15 mouse cellular contexts compared by ENCODE assay signal in the genomic region with DNA sequence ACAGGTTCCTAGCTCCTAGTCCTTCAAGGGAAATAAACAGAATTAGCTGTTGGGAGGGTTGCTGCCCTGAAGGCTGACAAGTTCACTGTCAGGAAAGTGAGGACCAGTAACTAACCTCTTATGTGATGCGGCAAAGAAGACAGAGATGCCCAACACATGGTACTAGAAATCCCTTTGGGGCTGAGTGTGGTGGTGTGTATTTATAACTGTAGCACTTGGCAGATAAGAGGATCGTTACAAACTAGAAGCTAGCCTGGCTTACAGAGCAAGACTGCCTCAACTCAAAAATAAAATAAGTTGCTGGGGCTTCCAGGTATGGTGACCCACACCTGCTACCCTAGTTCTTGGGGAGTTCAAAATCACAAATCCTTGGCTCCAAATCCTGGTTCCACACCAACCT. TPM values are rescaled to one million over a fixed set of nuclear protein-coding genes. Genes with fewer than 3 reads are reported as not detected.
A peak's percentile ranks its signal among the peaks of the same experiment; 100 is the strongest.
DNase-seq lines count a peak whose midpoint lies in the region; ATAC-seq and TF ChIP-seq lines count a peak whose summit lies in the region.
"Had no signal": no experiment of that assay in that cellular context is flagged by ENCODE, and none has a peak within 500 bp of the region (broad histone marks: within the 10 kb centered on the region; RNA-seq: fewer than 3 reads in every experiment).

No protein-coding gene starts in this region.

- TF ChIP-seq RAD21 in MEL (IDR thresholded peaks at IDR 0.05; ENCODE audit: low read depth, low read length): no peak

- no peak for TF ChIP-seq EP300 in heart, adult 2 months (IDR thresholded peaks at IDR 0.05; ENCODE audit: insufficient read depth, low read depth, low read length)
- no peak for TF ChIP-seq EP300 in MEL (IDR thresholded peaks at IDR 0.05; ENCODE audit: low read depth in 1 of 2, low read length in 2 of 2)

- H3K36me3 ChIP-seq in heart, adult 2 months (ENCODE audit: control insufficient read depth, insufficient read depth, low read length): no peaks in the 10 kb centered on the region
- no peaks in the 10 kb centered on the region for H3K36me3 ChIP-seq in heart, embryonic 13.5 days
- peaks cover 0 to 5% of the 10 kb centered on the region in 2 experiments; a peak in 2 of 4 replicates for H3K36me3 ChIP-seq in MEL (ENCODE audit: control insufficient read depth in 1 of 2, insufficient read depth in 2 of 2, low read length in 2 of 2)
- H3K36me3 ChIP-seq: embryonic facial prominence, embryonic 15.5 days; forebrain, embryonic 10.5 days; hindbrain, embryonic 12.5 days had no signal

- H3K9ac ChIP-seq in heart, adult 2 months (ENCODE audit: low read depth, low read length): peak overlapping the region; percentile 56; the same call in 1 of the 2 replicates
- H3K9ac ChIP-seq in heart, embryonic 13.5 days: peak overlapping the region; percentile 42; the same call in 1 of the 2 replicates
- peak overlapping the region; percentile 43 for H3K9ac ChIP-seq in MEL (ENCODE audit: control insufficient read depth, low read depth, low read length, poor library complexity, severe bottlenecking)
- H3K9ac ChIP-seq: embryonic facial prominence, embryonic 15.5 days; hindbrain, embryonic 12.5 days had no signal

- H3K27me3 ChIP-seq in heart, adult 2 months (ENCODE audit: control insufficient read depth, insufficient read depth, low read length): no peaks in the 10 kb centered on the region
- no peaks in the 10 kb centered on the region for H3K27me3 ChIP-seq in heart, embryonic 13.5 days (replicated peaks)
- no peaks in the 10 kb centered on the region for H3K27me3 ChIP-seq in MEL (ENCODE audit: control insufficient read depth in 1 of 2, insufficient read depth in 2 of 2, low read length in 2 of 2)
- H3K27me3 ChIP-seq: embryonic facial prominence, embryonic 15.5 days; hindbrain, embryonic 12.5 days had no signal

- ATAC-seq in heart, embryonic 13.5 days (ENCODE audit: extremely low read depth, insufficient number of reproducible peaks, low FRiP score, low TSS enrichment): no peak
- ATAC-seq in megakaryocyte-erythroid progenitor cell, adult 5-6 weeks (replicated peaks; ENCODE audit: low FRiP score, low TSS enrichment, poor library complexity, severe bottlenecking): peak; percentile 31; the same call in 1 of the 2 replicates
- ATAC-seq: hindbrain, embryonic 16.5 days had no signal

- intact Hi-C loops in heart, adult 2 months (cut with DNase I): loop anchor here (1.0 to 2.0 kb wide), 3 partner anchors 46 to 120 kb away; no protein-coding TSS in a partner anchor
- intact Hi-C loops in heart, postnatal 14 days (cut with DNase I): loop anchor here (1.0 to 10.0 kb wide), 4 partner anchors 47 to 244 kb away; no protein-coding TSS in a partner anchor

- 34% methylated on average over 2 of the region's 2 CpGs for WGBS in heart, adult 2 months
- whole genome bisulfite sequencing in heart, embryonic 13.5 days: 30% methylated on average over 2 of the region's 2 CpGs

- no peak for DNase-seq in heart, adult 2 months
- DNase-seq in heart, postnatal 14 days: no peak
- no peak for DNase-seq in heart, adult 9 months (ENCODE audit: low spot score in 2 of 2)
- no peak for DNase-seq in MEL (ENCODE audit: low read depth, low spot score)
- no peak for DNase-seq in testis, postnatal 10 days (ENCODE audit: low spot score)
- DNase-seq: cerebellum, adult 11 months; gastrocnemius, postnatal 10 days had no signal

- no peaks in the 10 kb centered on the region for H3K9me3 ChIP-seq in heart, embryonic 13.5 days
- no peaks in the 10 kb centered on the region for H3K9me3 ChIP-seq in MEL (replicated peaks; ENCODE audit: insufficient read depth, low read length)
- H3K9me3 ChIP-seq: embryonic facial prominence, embryonic 15.5 days; forebrain, embryonic 10.5 days; hindbrain, embryonic 12.5 days had no signal

- no peak overlapping the region for H3K4me3 ChIP-seq in heart, adult 2 months
- no peak overlapping the region for H3K4me3 ChIP-seq in heart, embryonic 13.5 days
- H3K4me3 ChIP-seq in MEL (ENCODE audit: control insufficient read depth in 1 of 2, insufficient read depth in 1 of 2, low read depth in 2 of 2, low read length in 2 of 2): peak overlapping the region; percentile 46 to 50
- H3K4me3 ChIP-seq: embryonic facial prominence, embryonic 15.5 days; erythroblast, embryonic 14.5 days; forebrain, embryonic 10.5 days; hindbrain, embryonic 12.5 days had no signal

- no peaks in the 10 kb centered on the region for H3K79me2 ChIP-seq in heart, adult 2 months (replicated peaks; ENCODE audit: control insufficient read depth, insufficient read depth, low read length)
- no peaks in the 10 kb centered on the region for H3K79me2 ChIP-seq in MEL (ENCODE audit: control insufficient read depth, insufficient read depth, low read length, poor library complexity)

- peak overlapping the region; percentile 43 for H3K4me2 ChIP-seq in heart, embryonic 13.5 days
- H3K4me2 ChIP-seq: embryonic facial prominence, embryonic 15.5 days; hindbrain, embryonic 12.5 days had no signal

- TF ChIP-seq POLR2A in heart, adult 2 months (IDR thresholded peaks at IDR 0.05; ENCODE audit: insufficient read depth, low read depth, low read length): no peak
- no peak for TF ChIP-seq POLR2A in MEL (IDR thresholded peaks at IDR 0.05; ENCODE audit: control insufficient read depth in 1 of 2, insufficient read depth in 1 of 2, low read depth in 1 of 2, low read length in 2 of 2, poor library complexity in 1 of 2)

- no peak for TF ChIP-seq CTCF in heart, adult 2 months (IDR thresholded peaks at IDR 0.05)
- no peak for TF ChIP-seq CTCF in MEL (IDR thresholded peaks at IDR 0.05 in 2 of 3, conservative IDR thresholded peaks at IDR 0.05 in 1 of 3; ENCODE audit: control insufficient read depth in 1 of 3, insufficient read depth in 1 of 3, low read depth in 2 of 3, low read length in 3 of 3, poor library complexity in 1 of 3, severe bottlenecking in 1 of 3)

- H3K4me1 ChIP-seq in heart, adult 2 months (ENCODE audit: control insufficient read depth, insufficient read depth, low read length): peaks cover 3% of the 10 kb centered on the region
- H3K4me1 ChIP-seq in heart, embryonic 13.5 days: peaks cover 7% of the 10 kb centered on the region
- H3K4me1 ChIP-seq in MEL (ENCODE audit: control insufficient read depth in 1 of 2, insufficient read depth in 2 of 2, low read length in 2 of 2): peaks cover 0 to 12% of the 10 kb centered on the region in 2 experiments; a peak in 3 of 4 replicates
- H3K4me1 ChIP-seq: forebrain, embryonic 10.5 days; hindbrain, embryonic 12.5 days had no signal

- peak overlapping the region; percentile 75 for H3K27ac ChIP-seq in heart, adult 2 months
- peak overlapping the region; percentile 58 for H3K27ac ChIP-seq in heart, embryonic 13.5 days (replicated peaks)
- H3K27ac ChIP-seq in MEL (ENCODE audit: control insufficient read depth, low read depth, low read length): no peak overlapping the region
- H3K27ac ChIP-seq: embryonic facial prominence, embryonic 15.5 days; forebrain, embryonic 10.5 days; hindbrain, embryonic 12.5 days had no signal

TF ChIP-seq in MEL, 35 proteins besides CTCF, POLR2A, EP300 and RAD21 (continues in another document):
- TF ChIP-seq MAFK (IDR thresholded peaks at IDR 0.05; ENCODE audit: borderline replicate concordance, low read depth, low read length): no peak
- no peak for TF ChIP-seq SIN3A (IDR thresholded peaks at IDR 0.05; ENCODE audit: low read length)
- TF ChIP-seq ZKSCAN1 (IDR thresholded peaks at IDR 0.05; ENCODE audit: low read depth, low read length): no peak
- no peak for TF ChIP-seq TCF12 (IDR thresholded peaks at IDR 0.05; ENCODE audit: low read depth, low read length)

RNA-seq across cellular contexts. Expression of a gene that starts 11.5 kb away (rescaled TPM):
- total RNA-seq in heart, adult 2 months (2021): 1 to 10 TPM; 5.7 to 6.3 TPM
- polyA plus RNA-seq in heart, adult 2 months (2012; rRNA removed): 3.0 and 4.0 TPM in 2 replicates
- 1 to 10 TPM; 5.2 to 7.0 TPM for total RNA-seq in heart, postnatal 14 days (2021)
- polyA plus RNA-seq in heart, embryonic 13.5 days (2015; fragmentation: Nextera tagmentation; extraction: Ambion mirVana): 1.9 TPM in 2 replicates
- 1.1 and 1.2 TPM in 2 replicates for total RNA-seq in MEL (2012; rRNA removed)
- polyA plus RNA-seq in MEL (2012; ENCODE audit: insufficient read depth in 1 of 2, insufficient read length in 2 of 2, low read depth in 1 of 2, low replicate concordance in 2 of 2, missing spikeins in 1 of 2): 1 to 10 TPM in 1 of 2 experiments, not detected in 1; 2.4 TPM
- 5.0 and 5.4 TPM in 2 replicates for total RNA-seq in megakaryocyte-erythroid progenitor cell, adult 5-6 weeks (2014; fragmentation: Nextera tagmentation)
- 2.3 and 12.5 TPM in 2 replicates for total RNA-seq in megakaryocyte-erythroid progenitor cell, adult 5-6 weeks (2017)

RNA-seq across cellular contexts. Expression of a gene that starts 23.5 kb away (rescaled TPM):
- 10 to 100 TPM; 33.5 to 35.8 TPM for total RNA-seq in heart, adult 2 months (2021)
- polyA plus RNA-seq in heart, adult 2 months (2012; rRNA removed): 34.8 and 47.5 TPM in 2 replicates
- total RNA-seq in heart, postnatal 14 days (2021): 10 to 100 TPM; 60.2 to 61.0 TPM
- polyA plus RNA-seq in heart, embryonic 13.5 days (2015; fragmentation: Nextera tagmentation; extraction: Ambion mirVana): 28.0 and 28.9 TPM in 2 replicates
- 20.6 and 29.4 TPM in 2 replicates for total RNA-seq in MEL (2012; rRNA removed)
- 10 to 100 TPM; 58.8 to 87.9 TPM for polyA plus RNA-seq in MEL (2012; ENCODE audit: insufficient read depth in 1 of 2, insufficient read length in 2 of 2, low read depth in 1 of 2, low replicate concordance in 2 of 2, missing spikeins in 1 of 2)
- total RNA-seq in megakaryocyte-erythroid progenitor cell, adult 5-6 weeks (2014; fragmentation: Nextera tagmentation): 31.2 and 41.7 TPM in 2 replicates
- total RNA-seq in megakaryocyte-erythroid progenitor cell, adult 5-6 weeks (2017): 39.6 and 54.4 TPM in 2 replicates

RNA-seq across cellular contexts. Expression of a gene that starts 51.8 kb away (rescaled TPM):
- 1 to 10 TPM; 4.3 to 7.2 TPM for total RNA-seq in heart, adult 2 months (2021)
- polyA plus RNA-seq in heart, adult 2 months (2012; rRNA removed): 7.7 and 10.7 TPM in 2 replicates
- total RNA-seq in heart, postnatal 14 days (2021): 1 to 10 TPM; 6.3 to 7.6 TPM
- 15.6 and 18.9 TPM in 2 replicates for polyA plus RNA-seq in heart, embryonic 13.5 days (2015; fragmentation: Nextera tagmentation; extraction: Ambion mirVana)
- total RNA-seq in MEL (2012; rRNA removed): 58.0 and 67.0 TPM in 2 replicates
- polyA plus RNA-seq in MEL (2012; ENCODE audit: insufficient read depth in 1 of 2, insufficient read length in 2 of 2, low read depth in 1 of 2, low replicate concordance in 2 of 2, missing spikeins in 1 of 2): 10 to 100 TPM in 1 of 2 experiments, not detected in 1; 57.8 TPM
- total RNA-seq in megakaryocyte-erythroid progenitor cell, adult 5-6 weeks (2014; fragmentation: Nextera tagmentation): 28.3 and 41.5 TPM in 2 replicates
- total RNA-seq in megakaryocyte-erythroid progenitor cell, adult 5-6 weeks (2017): 28.8 and 53.1 TPM in 2 replicates

RNA-seq across cellular contexts. Expression of a gene that starts 55.6 kb away (rescaled TPM):
- total RNA-seq in heart, adult 2 months (2021): 1 to 10 TPM; 7.5 to 9.8 TPM
- 4.2 and 4.9 TPM in 2 replicates for polyA plus RNA-seq in heart, adult 2 months (2012; rRNA removed)
- 1 to 10 TPM; 5.8 to 8.2 TPM for total RNA-seq in heart, postnatal 14 days (2021)
- 3.0 and 3.2 TPM in 2 replicates for polyA plus RNA-seq in heart, embryonic 13.5 days (2015; fragmentation: Nextera tagmentation; extraction: Ambion mirVana)
- 4.4 and 4.7 TPM in 2 replicates for total RNA-seq in MEL (2012; rRNA removed)
- 1 to 10 TPM in 1 of 2 experiments, not detected in 1; 4.6 TPM for polyA plus RNA-seq in MEL (2012; ENCODE audit: insufficient read depth in 1 of 2, insufficient read length in 2 of 2, low read depth in 1 of 2, low replicate concordance in 2 of 2, missing spikeins in 1 of 2)
- 3.6 TPM in 1 of 2 replicates, not detected in the other for total RNA-seq in megakaryocyte-erythroid progenitor cell, adult 5-6 weeks (2014; fragmentation: Nextera tagmentation)
- not detected in 2 replicates for total RNA-seq in megakaryocyte-erythroid progenitor cell, adult 5-6 weeks (2017)
- total RNA-seq: common myeloid progenitor, adult 5-6 weeks had no signal
- polyA plus RNA-seq: erythroblast, embryonic 14.5 days had no signal

Comparison
In these comparisons a context has a peak if more than half of its experiments do, and no peak if none do; other contexts are left out.
1. H3K4me3 ChIP-seq: peak in MEL (2 of 2); none in heart, adult 2 months (single experiment) and heart, embryonic 13.5 days (single experiment).
2. Peak in every context shown above with its lines, with median percentiles within 50 percentile points of each other: H3K9ac ChIP-seq.